Mouse (Mus musculus) heart, embryonic 15.5 days (tissue): ENCODE measurements around the gene Rnf157. TPM values are rescaled to one million over a fixed set of nuclear protein-coding genes. Genes with fewer than 3 reads are reported as not detected.
"Not testable (repeated sequence)": the region's sequence is repeated elsewhere in the genome, so short reads cannot be mapped to it uniquely, and the experiment has no call there.

Source experiments
- ATAC-seq: fragments of 200-750 bp; cut with Nextera tagmentation; replicated peaks from 2 replicates; pipeline ENCODE4 v1.8.0; 2017; ENCODE audit warnings: low read depth, moderate TSS enrichment; ENCODE audit not compliant: insufficient number of reproducible peaks, insufficient read depth, low FRiP score
- H3K27ac ChIP-seq: fragments of 300-500 bp; sonication (generic); 2 replicates; pipeline ENCODE4 v1.5.1; 2015; ENCODE audit warnings: mild to moderate bottlenecking, inconsistent platforms
- H3K27me3 ChIP-seq: fragments of 300-500 bp; sonication (generic); 2 replicates; pipeline ENCODE4 v1.6.1; 2015; ENCODE audit warnings: inconsistent platforms
- H3K36me3 ChIP-seq: fragments of 300-500 bp; sonication (generic); 2 replicates; pipeline ENCODE4 v1.6.1; 2015; ENCODE audit warnings: mild to moderate bottlenecking, inconsistent platforms
- H3K4me1 ChIP-seq: fragments of 300-500 bp; sonication (generic); replicated peaks from 2 replicates; pipeline ENCODE4 v1.6.1; 2015; ENCODE audit warnings: inconsistent platforms
- H3K4me2 ChIP-seq: fragments of 300-500 bp; sonication (generic); 2 replicates; pipeline ENCODE4 v1.6.1; 2015; ENCODE audit warnings: inconsistent platforms, mild to moderate bottlenecking, moderate library complexity
- H3K4me3 ChIP-seq: fragments of 300-500 bp; sonication (generic); 2 replicates; pipeline ENCODE4 v1.5.1; 2015; ENCODE audit warnings: mild to moderate bottlenecking, inconsistent platforms
- H3K9ac ChIP-seq: fragments of 300-500 bp; sonication (generic); 2 replicates; pipeline ENCODE4 v1.6.1; 2015; ENCODE audit warnings: mild to moderate bottlenecking, inconsistent platforms
- H3K9me3 ChIP-seq: fragments of 300-500 bp; sonication (generic); replicated peaks from 2 replicates; pipeline ENCODE4 v1.6.1; 2016; ENCODE audit warnings: inconsistent platforms
- WGBS: fragments of 180-500 bp; shearing (Covaris S2); methylation state at CpG from one replicate; pipeline ENCODE4 v1.1.7; 2015; ENCODE audit warnings: mixed read lengths; 5-methylcytosine and 5-hydroxymethylcytosine counted together
- polyA plus RNA-seq: library from polyadenylated mRNA; unstranded; fragments of >200 nt; fragmentation: Nextera tagmentation; extraction: Ambion mirVana; gene quantifications from 2 replicates; pipeline ENCODE4 v1.2.1, GENCODE M21; 2015

Rnf157 gene
- polyA plus RNA-seq, 1 experiment from 2014 or later: 7.1 TPM

- no peak overlapping the region for H3K4me3 ChIP-seq
- WGBS: 67% methylated on average over 8 of the region's 8 CpGs
- no peaks in the 10 kb centered on the region for H3K27me3 ChIP-seq
- H3K9ac ChIP-seq: no peak overlapping the region
- H3K36me3 ChIP-seq: peaks cover 5% of the 10 kb centered on the region
- peak overlapping the region; percentile 57; the same call in 1 of the 2 replicates for H3K27ac ChIP-seq
- peak overlapping the region; percentile 73 for H3K4me2 ChIP-seq
- peaks cover 52% of the 10 kb centered on the region for H3K4me1 ChIP-seq
- H3K9me3 ChIP-seq: no peaks in the 10 kb centered on the region
- no peak for ATAC-seq
These were observed 19.9 kb upstream of the Rnf157 start for GRCm38 (mm10) chr11:116432593-116433355.

GRCm38 (mm10) chr11:116432127-116432526 is 19.3 kb upstream of the Rnf157 start:
- Histone ChIP-seq H3K4me2 (no peak overlapping the region), H3K36me3 (no peaks in the 10 kb centered on the region), H3K9ac (no peak overlapping the region), H3K27me3 (no peaks in the 10 kb centered on the region), H3K9me3 (no peaks in the 10 kb centered on the region), H3K4me1 (peaks cover 45% of the 10 kb centered on the region), H3K4me3 (no peak overlapping the region), H3K27ac (no peak overlapping the region)
- ATAC-seq: no peak
- WGBS: 55% methylated on average over 6 of the region's 6 CpGs

- Histone ChIP-seq H3K9me3 (no peaks in the 10 kb centered on the region), H3K36me3 (no peaks in the 10 kb centered on the region), H3K4me1 (peaks cover 39% of the 10 kb centered on the region), H3K4me3 (no peak overlapping the region), H3K27me3 (no peaks in the 10 kb centered on the region), H3K4me2 (peak overlapping the region; percentile 23), H3K9ac (no peak overlapping the region), H3K27ac (no peak overlapping the region)
- ATAC-seq: no peak
- WGBS: 59% methylated on average over 11 of the region's 11 CpGs
These were observed 18.7 kb upstream of the Rnf157 start for GRCm38 (mm10) chr11:116431428-116432077.

GRCm38 (mm10) chr11:116430723-116431427 is 18.0 kb upstream of the Rnf157 start:
- Histone ChIP-seq H3K27ac (no peak overlapping the region), H3K27me3 (no peaks in the 10 kb centered on the region), H3K4me2 (peak overlapping the region; percentile 23), H3K9me3 (no peaks in the 10 kb centered on the region), H3K36me3 (no peaks in the 10 kb centered on the region), H3K4me3 (no peak overlapping the region), H3K9ac (no peak overlapping the region), H3K4me1 (peaks cover 33% of the 10 kb centered on the region)
- WGBS: 24% methylated on average over 22 of the region's 22 CpGs
- no peak for ATAC-seq

- Histone ChIP-seq H3K9me3 (no peaks in the 10 kb centered on the region), H3K4me1 (peaks cover 24% of the 10 kb centered on the region), H3K27ac (no peak overlapping the region), H3K27me3 (no peaks in the 10 kb centered on the region), H3K9ac (no peak overlapping the region), H3K4me3 (no peak overlapping the region), H3K4me2 (no peak overlapping the region), H3K36me3 (no peaks in the 10 kb centered on the region)
- no peak for ATAC-seq
- 75% methylated on average over 9 of the region's 9 CpGs for WGBS
These were observed 17.2 kb upstream of the Rnf157 start for GRCm38 (mm10) chr11:116429862-116430613.

GRCm38 (mm10) chr11:116428872-116429859 is 16.3 kb upstream of the Rnf157 start:
- no peak overlapping the region for H3K4me3 ChIP-seq
- H3K36me3 ChIP-seq: no peaks in the 10 kb centered on the region
- ATAC-seq: no peak
- no peak overlapping the region for H3K9ac ChIP-seq
- H3K4me1 ChIP-seq: peaks cover 23% of the 10 kb centered on the region
- H3K27ac ChIP-seq: no peak overlapping the region; the same call in 1 of the 2 replicates
- 35% methylated on average over 13 of the region's 13 CpGs for WGBS
- H3K27me3 ChIP-seq: no peaks in the 10 kb centered on the region
- H3K9me3 ChIP-seq: no peaks in the 10 kb centered on the region
- no peak overlapping the region for H3K4me2 ChIP-seq

- Histone ChIP-seq H3K36me3 (no peaks in the 10 kb centered on the region), H3K9ac (no peak overlapping the region), H3K4me3 (no peak overlapping the region), H3K4me1 (peaks cover 20% of the 10 kb centered on the region), H3K9me3 (no peaks in the 10 kb centered on the region), H3K27me3 (no peaks in the 10 kb centered on the region), H3K4me2 (no peak overlapping the region), H3K27ac (no peak overlapping the region)
- no peak for ATAC-seq
- 76% methylated on average over 6 of the region's 6 CpGs for WGBS
These were observed 14.2 kb upstream of the Rnf157 start for GRCm38 (mm10) chr11:116426852-116427575.

- H3K4me3 ChIP-seq, H3K27ac ChIP-seq, H3K27me3 ChIP-seq, H3K36me3 ChIP-seq, H3K9ac ChIP-seq, H3K9me3 ChIP-seq, ATAC-seq, H3K4me2 ChIP-seq: not testable (repeated sequence)
- peaks cover 20% of the 10 kb centered on the region for H3K4me1 ChIP-seq
- WGBS: 83% methylated on average over 11 of the region's 11 CpGs
These were observed 13.5 kb upstream of the Rnf157 start for GRCm38 (mm10) chr11:116426328-116426727.

GRCm38 (mm10) chr11:116424621-116425407 is 12.0 kb upstream of the Rnf157 start:
- no peak for ATAC-seq
- no peak overlapping the region for H3K9ac ChIP-seq
- no peaks in the 10 kb centered on the region for H3K36me3 ChIP-seq
- no peak overlapping the region for H3K4me3 ChIP-seq
- H3K4me2 ChIP-seq: no peak overlapping the region
- H3K27me3 ChIP-seq: no peaks in the 10 kb centered on the region
- peaks cover 12% of the 10 kb centered on the region for H3K4me1 ChIP-seq
- WGBS: 40% methylated on average over 8 of the region's 8 CpGs
- H3K27ac ChIP-seq: 0 out of 2 replicates have a peak overlapping the region, but pooled peaks have one; percentile 29
- H3K9me3 ChIP-seq: no peaks in the 10 kb centered on the region
